Comparison of ENCODE assay signal across 8 mouse cellular contexts in the genomic region with DNA sequence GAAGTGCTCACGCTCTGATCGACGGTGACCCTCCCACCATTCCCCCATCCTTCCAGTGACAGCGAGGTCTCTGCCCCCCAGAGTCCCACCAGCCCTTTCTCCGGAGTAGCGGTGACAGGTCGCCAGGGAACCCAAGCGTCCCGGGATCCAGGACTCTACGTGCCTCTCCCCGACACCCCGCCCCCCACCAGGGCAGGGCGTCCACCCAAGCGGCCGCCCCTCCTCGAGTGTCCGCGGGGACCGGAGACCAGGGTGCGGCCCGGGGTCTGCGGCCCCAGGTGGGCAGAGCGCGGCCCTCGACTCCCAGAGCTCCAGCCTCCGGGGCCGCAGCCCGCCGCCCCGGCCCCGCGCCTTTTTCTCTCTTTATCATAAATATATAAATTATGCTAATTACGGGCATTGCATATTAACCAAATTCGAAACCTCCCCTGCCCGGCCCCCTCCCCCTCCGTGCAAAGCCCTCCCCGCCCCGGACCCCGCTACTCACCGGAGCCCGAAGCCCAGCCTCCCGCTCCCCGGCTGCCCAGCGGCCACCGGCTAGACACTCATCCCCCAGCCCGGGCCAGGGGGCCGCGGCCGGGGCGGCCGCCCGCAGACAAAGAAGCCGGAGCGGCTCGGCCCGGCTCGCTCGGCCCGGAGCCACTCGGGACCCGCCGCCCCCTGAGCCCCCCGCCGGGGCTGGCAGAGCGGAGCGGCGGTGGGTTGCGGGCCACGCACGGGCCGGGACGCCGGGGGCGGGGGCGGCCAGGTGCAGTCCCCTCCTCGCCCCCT. TPM values are rescaled to one million over a fixed set of nuclear protein-coding genes. Genes with fewer than 3 reads are reported as not detected.
DNase-seq lines count a peak whose midpoint lies in the region; ATAC-seq and TF ChIP-seq lines count a peak whose summit lies in the region.

Pou6f1 (minus strand) TSS at position 709 of the 771 bp plus-strand sequence.

- peak within 1 kb of the TSS; percentile 95 for H3K9ac ChIP-seq in forebrain, embryonic 14.5 days (ENCODE audit: low read length)
- H3K9ac ChIP-seq in liver, postnatal 0 days (replicated peaks): peak within 1 kb of the TSS; percentile 76

- H3K4me1 ChIP-seq in E14TG2a.4 (replicated peaks; ENCODE audit: low read depth, low read length): peaks cover 20% of the 10 kb centered on the region
- H3K4me1 ChIP-seq in bone marrow, adult 2 months (ENCODE audit: control insufficient read depth, insufficient read depth, low read length): no peaks in the 10 kb centered on the region; the same call in none of the 2 replicates
- H3K4me1 ChIP-seq in forebrain, embryonic 14.5 days (ENCODE audit: control insufficient read depth, insufficient read depth, low read length): peaks cover 5% of the 10 kb centered on the region
- peaks cover 10% of the 10 kb centered on the region for H3K4me1 ChIP-seq in liver, postnatal 0 days (ENCODE audit: insufficient read depth)

- TF ChIP-seq POLR2A in bone marrow, adult 2 months (IDR thresholded peaks at IDR 0.05; ENCODE audit: borderline replicate concordance, control insufficient read depth, low read depth, low read length): no peak; the same call in 1 of the 2 replicates

- peak within 1 kb of the TSS; percentile 47; the same call in 1 of the 2 replicates for H3K27ac ChIP-seq in bone marrow, adult 2 months (ENCODE audit: control insufficient read depth, insufficient read depth, low read depth, low read length, poor library complexity)
- peak within 1 kb of the TSS; percentile 80 for H3K27ac ChIP-seq in forebrain, embryonic 14.5 days (ENCODE audit: low read depth, low read length)
- H3K27ac ChIP-seq in liver, postnatal 0 days (ENCODE audit: low read depth): peak within 1 kb of the TSS; percentile 55

- under 1% methylated on average over 65 of the region's 76 CpGs for WGBS in bone marrow, adult 2 months
- WGBS in forebrain, embryonic 14.5 days: under 1% methylated on average over 71 of the region's 76 CpGs
- WGBS in liver, postnatal 0 days (ENCODE audit: insufficient replicate concordance): under 1% methylated on average over 71 of the region's 76 CpGs

- no peak for TF ChIP-seq EP300 in liver, postnatal 0 days (IDR thresholded peaks at IDR 0.05; ENCODE audit: low read depth)

- no peaks in the 10 kb centered on the region for H3K36me3 ChIP-seq in E14TG2a.4 (ENCODE audit: insufficient read depth, low read length)
- no peaks in the 10 kb centered on the region for H3K36me3 ChIP-seq in forebrain, embryonic 14.5 days (ENCODE audit: control insufficient read depth, insufficient read depth, low read length)
- H3K36me3 ChIP-seq in liver, postnatal 0 days (replicated peaks; ENCODE audit: insufficient read depth, low read length): no peaks in the 10 kb centered on the region

- H3K4me2 ChIP-seq in forebrain, embryonic 14.5 days (ENCODE audit: low read length): peak within 1 kb of the TSS; percentile 79
- H3K4me2 ChIP-seq in liver, postnatal 0 days (ENCODE audit: low read depth, low read length): peak within 1 kb of the TSS; percentile 97

- peak; percentile 43 for DNase-seq in forebrain, embryonic 14.5 days (ENCODE audit: low spot score)
- DNase-seq in heart, postnatal 25 days (ENCODE audit: low spot score): peak; percentile 39
- peak; percentile 77 to 84 for DNase-seq in kidney, postnatal 4 days
- peak; percentile 42 for DNase-seq in liver, postnatal 0 days
- no peak for DNase-seq in T-cell, adult 2 months (ENCODE audit: low spot score)

- H3K9me3 ChIP-seq in E14TG2a.4 (ENCODE audit: low read length): no peaks in the 10 kb centered on the region
- H3K9me3 ChIP-seq in forebrain, embryonic 14.5 days (replicated peaks; ENCODE audit: control insufficient read depth, low read length): no peaks in the 10 kb centered on the region
- H3K9me3 ChIP-seq in liver, postnatal 0 days (ENCODE audit: low read length): no peaks in the 10 kb centered on the region

- peak; percentile 51 for ATAC-seq in forebrain, embryonic 14.5 days
- peak; percentile 60 for ATAC-seq in liver, postnatal 0 days
- ATAC-seq in neutrophil, adult 5-6 weeks (ENCODE audit: extremely low read depth, insufficient number of reproducible peaks, low FRiP score, poor library complexity, severe bottlenecking): no peak

- intact Hi-C loops in heart, postnatal 25 days (cut with DNase I): loop anchor here (2.0 kb wide), 1 partner anchor 13 kb away; no protein-coding TSS in a partner anchor

- no peak for TF ChIP-seq CTCF in E14TG2a.4 (conservative IDR thresholded peaks at IDR 0.05; ENCODE audit: low read length)
- no peak for TF ChIP-seq CTCF in bone marrow, adult 2 months (IDR thresholded peaks at IDR 0.05; ENCODE audit: control insufficient read depth, insufficient read depth, low read length)
- no peak for TF ChIP-seq CTCF in liver, postnatal 0 days (IDR thresholded peaks at IDR 0.05; ENCODE audit: low read depth)

- peaks cover 50% of the 10 kb centered on the region for H3K27me3 ChIP-seq in E14TG2a.4 (ENCODE audit: insufficient read depth, low read length)
- H3K27me3 ChIP-seq in forebrain, embryonic 14.5 days (replicated peaks; ENCODE audit: control insufficient read depth, insufficient read depth, low read length): 0 out of 2 replicates have a peak, but pooled peaks cover 3% of the 10 kb centered on the region
- H3K27me3 ChIP-seq in liver, postnatal 0 days (ENCODE audit: insufficient read depth, low read length): peaks cover 31% of the 10 kb centered on the region

- peak within 1 kb of the TSS; percentile 76 for H3K4me3 ChIP-seq in E14TG2a.4 (replicated peaks; ENCODE audit: low read length)
- H3K4me3 ChIP-seq in bone marrow, adult 2 months (replicated peaks; ENCODE audit: control insufficient read depth, low read depth, low read length): peak within 1 kb of the TSS; percentile 59
- H3K4me3 ChIP-seq in forebrain, embryonic 14.5 days (ENCODE audit: low read depth, low read length): peak within 1 kb of the TSS; percentile 81
- peak within 1 kb of the TSS; percentile 69 for H3K4me3 ChIP-seq in liver, postnatal 0 days (ENCODE audit: low read depth, low read length)

RNA-seq across cellular contexts. Expression of gene Pou6f1, which starts in this region (rescaled TPM):
- 5.9 and 7.7 TPM in 2 replicates for polyA plus RNA-seq in bone marrow, adult 2 months (2011; ENCODE audit: insufficient read depth, insufficient read length, low replicate concordance, missing spikeins)
- 36.9 and 42.0 TPM in 2 replicates for polyA plus RNA-seq in forebrain, embryonic 14.5 days (2014; fragmentation: Nextera tagmentation; extraction: Ambion mirVana)
- 10 to 100 TPM; 10.5 to 10.9 TPM for total RNA-seq in heart, postnatal 25 days (2021)
- polyA plus RNA-seq in liver, postnatal 0 days (2015; fragmentation: Nextera tagmentation; extraction: Ambion mirVana): 0.74 and 0.79 TPM in 2 replicates
- 16.7 and 27.8 TPM in 2 replicates for total RNA-seq in neutrophil, adult 5-6 weeks (2017)

Comparison
In these comparisons a context has a peak if more than half of its experiments do, and no peak if none do; other contexts are left out.
1. Peak in DNase-seq, ATAC-seq, H3K4me3 ChIP-seq, H3K27ac ChIP-seq, H3K9ac ChIP-seq and H3K4me2 ChIP-seq in liver, postnatal 0 days; RNA of the gene not detected or under 1 TPM.